In the genomic region with DNA sequence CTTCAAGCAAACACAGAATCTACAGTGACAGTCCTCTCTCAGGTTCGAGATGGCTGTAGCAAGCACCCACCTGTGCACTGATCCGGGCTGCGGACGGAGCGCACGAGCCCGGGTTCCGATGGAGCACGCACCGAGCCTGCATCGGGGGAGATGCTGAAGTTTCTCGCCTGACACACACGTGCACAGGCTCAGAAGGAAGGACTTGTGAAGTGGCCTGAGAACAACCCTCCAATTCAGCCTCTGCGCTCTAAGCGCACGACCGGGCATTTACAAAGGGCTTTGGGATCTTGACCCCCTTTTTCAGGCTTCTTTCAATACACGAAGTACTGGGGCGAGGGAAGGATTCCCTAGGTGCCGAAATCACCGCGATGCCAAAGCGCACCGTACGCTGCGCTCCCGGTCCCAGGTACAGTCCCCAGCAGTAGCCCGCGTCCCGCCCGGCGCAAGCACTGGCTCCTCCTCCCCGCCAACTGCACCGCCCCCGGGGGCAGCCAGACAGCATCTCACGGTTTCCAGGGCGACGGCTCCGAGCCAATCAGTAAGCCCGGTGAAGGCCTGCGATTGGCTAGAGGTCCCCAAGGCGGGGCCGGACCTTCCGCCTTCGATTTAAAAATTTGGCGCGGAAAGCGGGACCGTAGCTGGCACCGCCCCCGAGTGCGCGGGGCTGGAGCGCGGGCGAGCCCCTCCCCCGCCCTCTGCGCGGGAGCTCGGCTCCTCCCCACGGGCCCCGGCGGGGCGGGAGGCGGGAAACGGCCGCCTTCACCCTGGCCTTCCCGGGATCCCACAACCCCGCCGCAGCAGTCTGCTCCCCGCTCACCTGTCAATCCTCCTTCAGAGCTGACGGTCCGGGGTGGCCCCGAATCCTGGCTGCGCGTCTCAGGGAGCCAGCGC, we compare ENCODE assay signal across 8 mouse cellular contexts. TPM values are rescaled to one million over a fixed set of nuclear protein-coding genes. Genes with fewer than 3 reads are reported as not detected.
DNase-seq lines count a peak whose midpoint lies in the region; ATAC-seq lines count a peak whose summit lies in the region.

No protein-coding gene starts in this region.

- H3K27ac ChIP-seq in hindbrain, embryonic 14.5 days: no peak overlapping the region

- H3K9ac ChIP-seq in hindbrain, embryonic 14.5 days: peak overlapping the region; percentile 51

- no peaks in the 10 kb centered on the region for H3K36me3 ChIP-seq in hindbrain, embryonic 14.5 days (replicated peaks; ENCODE audit: control insufficient read depth, insufficient read depth)

- peaks cover 5% of the 10 kb centered on the region; the same call in 1 of the 2 replicates for H3K4me1 ChIP-seq in hindbrain, embryonic 14.5 days (replicated peaks; ENCODE audit: control insufficient read depth, insufficient read depth, low read length)

- peak; percentile 99 for DNase-seq in R1 (ENCODE audit: low read depth, low spot score)
- DNase-seq in cerebellum, postnatal 25 days: peak; percentile 93 to 95
- peak; percentile 79 to 91 for DNase-seq in frontal cortex, postnatal 25 days (ENCODE audit: low spot score in 2 of 2)
- peak; percentile 96 for DNase-seq in hindbrain, embryonic 14.5 days (ENCODE audit: low spot score)
- DNase-seq in layer of hippocampus, postnatal 36 days: peak; percentile 92 to 93
- DNase-seq in lung, postnatal 36 days: peak; percentile 98
- peak; percentile 99 for DNase-seq in retina, postnatal 1 day
- peak; percentile 89 to 93 for DNase-seq in urinary bladder, adult 18-20 months (ENCODE audit: low spot score in 2 of 2)

- WGBS in hindbrain, embryonic 14.5 days: under 1% methylated on average over 70 of the region's 77 CpGs

- H3K9me3 ChIP-seq in hindbrain, embryonic 14.5 days (ENCODE audit: control insufficient read depth, low read length): no peaks in the 10 kb centered on the region

- peak overlapping the region; percentile 100 for H3K4me2 ChIP-seq in hindbrain, embryonic 14.5 days (replicated peaks)

- H3K27me3 ChIP-seq in hindbrain, embryonic 14.5 days (ENCODE audit: control insufficient read depth, insufficient read depth, low read length): peaks cover 25% of the 10 kb centered on the region

- peak overlapping the region; percentile 74 for H3K4me3 ChIP-seq in hindbrain, embryonic 14.5 days (replicated peaks; ENCODE audit: low read length)

- ATAC-seq in hindbrain, embryonic 14.5 days (ENCODE audit: low FRiP score): peak; percentile 99

RNA-seq across cellular contexts. Expression of a gene that starts 0.6 kb away (rescaled TPM):
- 2.4 and 2.7 TPM in 2 replicates for polyA plus RNA-seq in hindbrain, embryonic 14.5 days (2014; fragmentation: Nextera tagmentation; extraction: Ambion mirVana)
- under 1 TPM; 0.17 to 0.30 TPM for total RNA-seq in layer of hippocampus, postnatal 36 days (2021)

RNA-seq across cellular contexts. Expression of a gene that starts 27.7 kb away (rescaled TPM):
- 19.5 and 28.2 TPM in 2 replicates for polyA plus RNA-seq in hindbrain, embryonic 14.5 days (2014; fragmentation: Nextera tagmentation; extraction: Ambion mirVana)
- total RNA-seq in layer of hippocampus, postnatal 36 days (2021): 100 to 1,000 TPM in 1 of 2 experiments, 10 to 100 TPM in 1; 77.4 to 100 TPM

RNA-seq across cellular contexts. Expression of a gene that starts 33.0 kb away (rescaled TPM):
- not detected in 2 replicates for polyA plus RNA-seq in hindbrain, embryonic 14.5 days (2014; fragmentation: Nextera tagmentation; extraction: Ambion mirVana)
- not detected for total RNA-seq in layer of hippocampus, postnatal 36 days (2021)
